Mouse (Mus musculus) ES-Bruce4 (cell line): ENCODE measurements around the gene Dmac1.

ENCODE experiments used
- CTCF ChIP-seq: IDR thresholded peaks from one replicate; pipeline ENCODE4 v1.8.1; 2011; ENCODE audit warnings: low read depth, low read length
- EP300 ChIP-seq: IDR thresholded peaks from 2 replicates; pipeline ENCODE4 v1.6.1; 2011; ENCODE audit warnings: low read depth, low read length; ENCODE audit not compliant: insufficient read depth
- POLR2A ChIP-seq: IDR thresholded peaks from one replicate; pipeline ENCODE4 v1.8.1; 2011; ENCODE audit warnings: low read length; ENCODE audit not compliant: insufficient read depth

- TF ChIP-seq POLR2A: no peak
- TF ChIP-seq CTCF: no peak
- no peak for TF ChIP-seq EP300
Measured at GRCm38 (mm10) chr4:75275737-75276136, 2.4 kb downstream of the Dmac1 start.
